In genomic region chr9:40414904-40415766, GRCm38 (mm10) we compare ENCODE assay signal across 8 mouse cellular contexts.
DNase-seq lines count a peak whose midpoint lies in the region; ATAC-seq lines count a peak whose summit lies in the region.

No protein-coding gene starts in this region.

- 34% methylated on average over 18 of the region's 18 CpGs for WGBS in hindbrain, embryonic 15.5 days

- peak overlapping the region; percentile 66 for H3K27ac ChIP-seq in hindbrain, embryonic 15.5 days (replicated peaks)

- peak; percentile 85 for DNase-seq in gastrocnemius, adult 18-20 months (ENCODE audit: low spot score)
- no peak for DNase-seq in gastrocnemius, postnatal 14 days
- DNase-seq in cerebellum, adult 9-11 months = peak; percentile 82
- peak; percentile 90 for DNase-seq in forelimb bud, embryonic 11.5 days (ENCODE audit: low read depth, low spot score)
- DNase-seq in layer of hippocampus, postnatal 14 days (ENCODE audit: low spot score in 2 of 2) = peak; percentile 58 to 92
- peak; percentile 88 for DNase-seq in lung, postnatal 25 days (ENCODE audit: low spot score)
- DNase-seq in retina, postnatal 7 days (ENCODE audit: low read depth, low spot score) = peak; percentile 77

- intact Hi-C loops in gastrocnemius, postnatal 14 days (cut with DNase I; ENCODE audit: low total_unique reads) = loop anchor here (5.0 kb wide), 2 partner anchors 62 to 172 kb away; no protein-coding TSS in a partner anchor

- H3K36me3 ChIP-seq in hindbrain, embryonic 15.5 days = no peaks in the 10 kb centered on the region

- peak overlapping the region; percentile 86 for H3K4me2 ChIP-seq in hindbrain, embryonic 15.5 days

- peak overlapping the region; percentile 57 for H3K4me3 ChIP-seq in hindbrain, embryonic 15.5 days

- no peaks in the 10 kb centered on the region for H3K9me3 ChIP-seq in hindbrain, embryonic 15.5 days

- H3K4me1 ChIP-seq in hindbrain, embryonic 15.5 days (replicated peaks) = 0 out of 2 replicates have a peak, but pooled peaks cover 3% of the 10 kb centered on the region

- no peaks in the 10 kb centered on the region for H3K27me3 ChIP-seq in hindbrain, embryonic 15.5 days

- ATAC-seq in hindbrain, embryonic 15.5 days (ENCODE audit: low FRiP score, low read depth) = peak; percentile 59

- H3K9ac ChIP-seq in hindbrain, embryonic 15.5 days = peak overlapping the region; percentile 63
